Comparison of ENCODE assay signal across 20 mouse cellular contexts in genomic region chr4:84377513-84377912, GRCm38 (mm10).
"Had no signal": no experiment of that assay in that cellular context is flagged by ENCODE, and none has a peak within 500 bp of the region (broad histone marks: within the 10 kb centered on the region; RNA-seq: fewer than 3 reads in every experiment).

No protein-coding gene starts in this region.

- H3K27ac ChIP-seq: midbrain, embryonic 10.5 days; midbrain, embryonic 12.5 days; neural tube, embryonic 13.5 days; neural tube, embryonic 15.5 days; stomach, embryonic 15.5 days; stomach, postnatal 0 days had no signal

- ATAC-seq: midbrain, embryonic 16.5 days had no signal

- H3K9ac ChIP-seq: lung, embryonic 14.5 days; midbrain, embryonic 12.5 days; neural tube, embryonic 13.5 days; neural tube, embryonic 15.5 days; stomach, embryonic 15.5 days had no signal

- H3K36me3 ChIP-seq: midbrain, embryonic 10.5 days; midbrain, embryonic 12.5 days; neural tube, embryonic 13.5 days; neural tube, embryonic 15.5 days; stomach, embryonic 15.5 days had no signal

- H3K4me1 ChIP-seq: stomach, embryonic 15.5 days had no signal

- H3K4me3 ChIP-seq: midbrain, embryonic 10.5 days; midbrain, embryonic 12.5 days; myocyte; neural tube, embryonic 13.5 days; neural tube, embryonic 15.5 days; stomach, embryonic 15.5 days had no signal

- DNase-seq: lung, adult 18-20 months; lung, embryonic 14.5 days; lung, postnatal 10 days; lung, postnatal 4 days; midbrain, embryonic 14.5 days; retina, postnatal 1 day; right cerebral cortex, postnatal 14 days; right cerebral cortex, postnatal 4 days; spleen, adult 18-20 months; thymus, adult 2 months; thymus, postnatal 25 days; thymus, postnatal 4 days had no signal

- H3K9me3 ChIP-seq: midbrain, embryonic 10.5 days; midbrain, embryonic 12.5 days; neural tube, embryonic 13.5 days; neural tube, embryonic 15.5 days; stomach, embryonic 15.5 days had no signal

- H3K4me2 ChIP-seq: lung, embryonic 14.5 days; midbrain, embryonic 12.5 days; neural tube, embryonic 13.5 days; neural tube, embryonic 15.5 days; stomach, embryonic 15.5 days had no signal

- H3K27me3 ChIP-seq: midbrain, embryonic 12.5 days; neural tube, embryonic 13.5 days; neural tube, embryonic 15.5 days; stomach, embryonic 15.5 days had no signal
